Mouse (Mus musculus): ENCODE data around the gene Rnase4.

DNA sequence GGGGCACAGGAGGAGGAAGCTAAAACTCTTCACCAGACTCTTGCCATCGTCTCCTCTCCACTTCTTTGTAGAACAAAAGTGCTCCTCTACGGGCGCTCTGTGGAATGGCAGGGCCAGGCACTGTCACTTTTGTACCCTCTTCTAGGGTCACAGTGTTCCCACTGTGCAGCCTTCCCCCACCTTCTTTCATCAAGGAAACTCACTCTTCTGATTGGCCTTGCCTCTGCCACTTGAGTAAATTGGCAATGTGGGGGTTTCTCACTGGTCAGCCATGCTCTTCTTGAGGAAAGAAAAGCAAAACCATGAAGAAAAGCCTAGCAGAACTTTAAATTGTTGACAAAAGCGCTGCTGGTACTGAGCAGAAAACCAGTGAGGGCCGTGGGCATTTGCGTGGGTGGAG lies 49.1 kb upstream of the Rnase4 start, which contains the start of gene Rnase9:
- TF ChIP-seq CTCF (IDR thresholded peaks at IDR 0.05; ENCODE audit: low read depth) (no peak), EP300 (IDR thresholded peaks at IDR 0.05; ENCODE audit: low read depth) (no peak)

Data from liver, embryonic 14.5 days (tissue).